Mouse (Mus musculus) mouse trophoblast stem cell (cell line): ENCODE data around the gene Podn.

ENCODE experiments used
- in situ Hi-C, 2 experiments: fragments of 300-500 bp; cut with MseI, MboI; formaldehyde crosslinking; loops; 2 replicates in 1 of 2; 3 replicates in 1 of 2; pipeline ENCODE4 v1.15.1; 2025

Podn gene

GRCm38 (mm10) chr4:108007532-108008103 lies 88.6 kb downstream of the Podn start:
- in situ Hi-C loops = no loop called here

- in situ Hi-C loops = no loop called here
Measured at GRCm38 (mm10) chr4:108005328-108005727, 90.9 kb downstream of the Podn start.

GRCm38 (mm10) chr4:107999380-107999779 lies 96.9 kb downstream of the Podn start:
- in situ Hi-C loops = no loop called here

- in situ Hi-C loops = no loop called here
Measured at GRCm38 (mm10) chr4:107998641-107999332, 97.5 kb downstream of the Podn start.

GRCm38 (mm10) chr4:107996418-107996986 lies 99.7 kb downstream of the Podn start:
- in situ Hi-C loops = no loop called here

GRCm38 (mm10) chr4:107995727-107996126 lies 100.5 kb downstream of the Podn start:
- in situ Hi-C loops = no loop called here

GRCm38 (mm10) chr4:107995011-107995410 lies 101.2 kb downstream of the Podn start:
- in situ Hi-C loops = no loop called here

- in situ Hi-C loops = no loop called here
Measured at GRCm38 (mm10) chr4:107991879-107992278, 104.4 kb downstream of the Podn start.

GRCm38 (mm10) chr4:107990818-107991217 lies 105.4 kb downstream of the Podn start:
- in situ Hi-C loops = no loop called here

GRCm38 (mm10) chr4:107988931-107989330 lies 107.3 kb downstream of the Podn start:
- in situ Hi-C loops = no loop called here

GRCm38 (mm10) chr4:107986386-107987168 lies 109.7 kb downstream of the Podn start:
- in situ Hi-C loops = no loop called here

GRCm38 (mm10) chr4:107985812-107986211 lies 110.4 kb downstream of the Podn start:
- in situ Hi-C loops = no loop called here

- in situ Hi-C loops = no loop called here
Measured at GRCm38 (mm10) chr4:107984282-107984981, 111.8 kb downstream of the Podn start.

- in situ Hi-C loops = no loop called here
Measured at GRCm38 (mm10) chr4:107983717-107984116, 112.5 kb downstream of the Podn start.

- in situ Hi-C loops = no loop called here
Measured at GRCm38 (mm10) chr4:107980002-107980600, 116.1 kb downstream of the Podn start.

GRCm38 (mm10) chr4:107979530-107979929 lies 116.7 kb downstream of the Podn start:
- in situ Hi-C loops = no loop called here

GRCm38 (mm10) chr4:107977593-107977992 lies 118.7 kb downstream of the Podn start:
- in situ Hi-C loops = no loop called here

- in situ Hi-C loops = no loop called here
Measured at GRCm38 (mm10) chr4:107975004-107975403, 121.2 kb downstream of the Podn start.

GRCm38 (mm10) chr4:107974527-107974926 lies 121.7 kb downstream of the Podn start:
- in situ Hi-C loops = no loop called here

GRCm38 (mm10) chr4:107971162-107971561 lies 125.1 kb downstream of the Podn start:
- in situ Hi-C loops = no loop called here

GRCm38 (mm10) chr4:107969781-107970180 lies 126.5 kb downstream of the Podn start:
- in situ Hi-C loops = no loop called here
